Mouse (Mus musculus) spleen, adult 12 weeks (tissue): ENCODE measurements around the gene Mthfr.
A peak's percentile ranks its signal among the peaks of the same experiment; 100 is the strongest.

ENCODE experiments used
- DNase-seq: peaks from one replicate; pipeline ENCODE4 v3.0.0; 2022; ENCODE audit warnings: low spot score

The Mthfr gene

GRCm38 (mm10) chr4:148038600-148039253, at the start of gene Mthfr, which contains the start of gene Clcn6:
Mthfr (plus strand) TSS chr4:148039077.
Clcn6 (minus strand) TSS chr4:148038821.
- DNase-seq, result peak; percentile 98

DNA sequence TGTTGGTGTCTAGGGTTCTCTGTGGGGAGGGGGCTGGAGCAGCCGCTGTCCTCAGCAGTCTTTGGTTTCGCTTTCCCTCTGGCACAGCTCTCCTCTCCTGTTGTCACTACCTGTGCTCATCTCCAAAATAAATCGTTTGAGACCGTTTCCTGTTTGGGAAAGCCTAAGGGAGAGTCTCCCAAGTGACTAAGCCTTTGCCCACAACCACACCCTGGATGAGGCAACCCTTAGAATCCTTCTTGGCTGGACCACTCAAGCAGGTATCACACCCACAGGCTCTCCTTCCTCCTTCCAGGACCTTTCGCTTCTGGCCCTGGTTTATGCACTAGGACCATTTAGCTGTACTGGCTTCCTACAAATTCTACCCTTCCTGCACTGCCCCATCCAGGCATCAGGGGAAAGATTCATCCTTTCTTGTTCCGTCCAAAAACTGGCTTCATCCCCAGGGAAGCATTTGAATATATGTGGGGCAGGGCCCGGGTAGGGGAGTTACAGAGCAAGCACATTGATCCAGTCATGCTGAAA, 45.2 kb upstream of the Mthfr start:
- DNase-seq, result no peak

- DNase-seq, result no peak
These were observed 43.6 kb upstream of the Mthfr start for GRCm38 (mm10) chr4:147995311-147995710.

- DNase-seq, result no peak
These were observed 38.6 kb upstream of the Mthfr start, which contains the start of gene Nppa for GRCm38 (mm10) chr4:148000202-148000772. Nppa (plus strand) TSS chr4:148000722.

DNA sequence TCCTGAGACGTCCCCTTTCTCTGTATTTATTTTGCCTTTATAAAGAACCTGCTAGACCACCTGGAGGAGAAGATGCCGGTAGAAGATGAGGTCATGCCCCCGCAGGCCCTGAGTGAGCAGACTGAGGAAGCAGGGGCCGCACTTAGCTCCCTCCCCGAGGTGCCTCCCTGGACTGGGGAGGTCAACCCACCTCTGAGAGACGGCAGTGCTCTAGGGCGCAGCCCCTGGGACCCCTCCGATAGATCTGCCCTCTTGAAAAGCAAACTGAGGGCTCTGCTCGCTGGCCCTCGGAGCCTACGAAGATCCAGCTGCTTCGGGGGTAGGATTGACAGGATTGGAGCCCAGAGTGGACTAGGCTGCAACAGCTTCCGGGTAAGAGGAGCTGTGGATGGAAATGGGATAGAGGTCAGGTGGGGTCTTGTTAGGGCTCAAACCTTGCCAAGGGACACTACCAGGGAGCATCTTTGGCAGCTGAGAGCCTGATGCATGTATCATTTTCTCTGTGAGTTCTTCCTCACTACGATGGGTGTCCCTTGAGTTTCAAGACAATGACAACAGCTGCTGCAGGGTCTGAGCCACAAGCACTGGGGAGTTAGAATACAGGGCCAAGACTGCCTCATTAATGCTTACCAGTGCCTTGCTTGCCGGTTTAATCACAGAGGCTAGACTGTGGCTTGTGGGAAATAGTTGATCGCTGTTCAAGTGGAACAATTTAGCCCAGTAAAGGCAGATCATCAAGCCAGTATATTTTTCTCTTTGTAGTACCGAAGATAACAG, 37.7 kb upstream of the Mthfr start:
- DNase-seq, result no peak

DNA sequence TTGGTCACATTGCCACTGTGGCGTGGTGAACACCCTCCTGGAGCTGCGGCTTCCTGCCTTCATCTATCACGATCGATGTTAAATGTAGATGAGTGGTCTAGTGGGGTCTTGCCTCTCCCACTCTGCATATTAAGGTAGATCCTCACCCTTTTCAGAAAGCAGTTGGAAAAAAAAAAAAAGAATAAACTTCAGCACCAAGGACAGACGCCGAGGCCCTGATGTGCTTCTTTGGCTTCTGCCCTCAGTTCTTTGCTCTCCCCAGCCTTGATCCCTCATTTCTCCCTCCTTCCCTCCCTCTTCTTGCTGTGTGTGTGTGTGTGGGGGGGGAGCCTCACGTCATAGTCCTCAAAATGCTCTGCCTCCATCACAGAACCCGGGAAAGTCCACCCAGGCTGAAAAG, 37.0 kb upstream of the Mthfr start:
- no peak for DNase-seq

DNA sequence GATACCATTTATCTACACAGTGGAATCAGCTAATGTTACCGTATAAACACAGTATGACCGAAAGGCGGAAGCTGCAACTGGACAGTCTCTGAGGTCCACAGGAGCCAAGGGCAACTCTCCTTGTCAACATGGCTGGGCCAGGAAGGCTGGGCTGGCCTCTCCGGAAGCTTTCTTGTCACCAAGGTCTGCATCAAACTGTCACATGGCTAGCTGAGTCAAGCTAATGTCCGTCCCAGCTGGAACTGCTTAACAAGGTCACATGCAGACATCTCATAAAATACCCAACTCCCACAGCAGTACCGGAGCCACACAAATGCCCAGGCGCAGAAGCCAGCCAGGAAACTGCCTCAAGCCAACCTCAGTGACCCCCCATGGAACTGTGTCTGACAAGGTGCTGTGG, 34.5 kb upstream of the Mthfr start:
- DNase-seq, result no peak

- DNase-seq, result no peak
These were observed 30.5 kb upstream of the Mthfr start for GRCm38 (mm10) chr4:148008412-148008811.

GRCm38 (mm10) chr4:148009641-148010040, 29.2 kb upstream of the Mthfr start:
- no peak for DNase-seq

GRCm38 (mm10) chr4:148011332-148011731, 27.5 kb upstream of the Mthfr start:
- no peak for DNase-seq

GRCm38 (mm10) chr4:148012216-148012615, 26.7 kb upstream of the Mthfr start:
- DNase-seq, result no peak

DNA sequence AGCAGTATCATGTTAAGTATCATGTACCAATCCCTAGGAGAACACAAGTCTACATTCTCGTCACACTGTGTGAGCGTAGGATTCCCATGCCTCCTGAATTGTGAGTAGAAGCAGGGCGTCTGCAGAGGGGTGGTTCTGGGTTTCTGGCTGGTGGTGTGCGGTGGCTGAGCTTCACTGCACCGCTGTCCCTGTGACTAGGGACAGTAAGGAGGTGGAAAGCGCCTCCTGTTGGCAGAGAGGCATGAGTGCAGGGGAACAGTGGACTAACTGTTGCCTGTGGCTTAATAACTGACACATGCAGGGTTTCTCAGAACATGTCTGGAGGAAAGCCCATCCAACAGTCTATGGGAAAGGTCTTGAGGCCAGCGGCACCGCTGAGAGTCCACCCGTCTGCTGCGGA, 23.5 kb upstream of the Mthfr start:
- no peak for DNase-seq

DNA sequence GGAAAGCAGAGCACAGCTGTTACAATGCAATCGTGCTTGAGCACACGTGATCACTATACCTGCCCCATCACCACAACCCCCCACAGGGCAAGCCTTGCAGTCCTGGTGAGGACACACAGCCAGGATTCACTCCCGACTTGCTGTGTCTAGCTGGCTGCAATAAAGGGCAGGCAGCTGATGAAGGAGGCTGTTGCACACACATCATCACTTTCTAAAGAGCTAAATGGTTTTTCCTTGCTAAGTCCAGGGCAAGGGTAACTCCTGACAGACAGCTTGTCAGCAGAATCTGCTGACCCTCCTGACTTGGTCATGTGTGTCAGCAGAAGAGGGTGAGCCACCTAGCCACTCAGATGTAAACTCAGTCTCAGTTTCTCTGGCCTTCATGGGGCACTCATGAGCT, 21.9 kb upstream of the Mthfr start:
- DNase-seq, result no peak

GRCm38 (mm10) chr4:148018410-148018809, 20.5 kb upstream of the Mthfr start:
- DNase-seq, result no peak

GRCm38 (mm10) chr4:148024003-148024402, 14.9 kb upstream of the Mthfr start:
- no peak for DNase-seq

DNA sequence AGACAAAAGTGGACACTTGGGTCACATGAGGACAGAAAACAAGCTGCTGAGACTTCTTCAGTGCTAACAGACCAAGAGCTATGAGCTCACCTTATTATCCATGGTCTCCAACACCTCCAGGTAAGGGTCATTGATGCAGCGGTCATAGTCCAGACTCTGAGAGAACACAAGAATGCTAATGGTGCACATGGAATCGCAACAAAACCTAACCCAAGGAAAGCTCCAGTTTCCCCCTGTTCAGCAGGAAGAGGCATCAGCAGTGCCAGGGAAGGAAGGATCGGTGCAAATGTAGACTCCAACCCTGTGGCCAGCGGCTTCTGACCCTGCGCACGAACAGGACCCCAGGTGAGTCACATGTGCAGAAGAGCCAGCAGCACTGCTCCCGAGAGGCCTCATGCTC, 9.6 kb upstream of the Mthfr start:
- no peak for DNase-seq

GRCm38 (mm10) chr4:148030506-148030905, 8.4 kb upstream of the Mthfr start:
- DNase-seq, result no peak

- DNase-seq, result no peak
These were observed 4.9 kb upstream of the Mthfr start for GRCm38 (mm10) chr4:148033858-148034410.

DNA sequence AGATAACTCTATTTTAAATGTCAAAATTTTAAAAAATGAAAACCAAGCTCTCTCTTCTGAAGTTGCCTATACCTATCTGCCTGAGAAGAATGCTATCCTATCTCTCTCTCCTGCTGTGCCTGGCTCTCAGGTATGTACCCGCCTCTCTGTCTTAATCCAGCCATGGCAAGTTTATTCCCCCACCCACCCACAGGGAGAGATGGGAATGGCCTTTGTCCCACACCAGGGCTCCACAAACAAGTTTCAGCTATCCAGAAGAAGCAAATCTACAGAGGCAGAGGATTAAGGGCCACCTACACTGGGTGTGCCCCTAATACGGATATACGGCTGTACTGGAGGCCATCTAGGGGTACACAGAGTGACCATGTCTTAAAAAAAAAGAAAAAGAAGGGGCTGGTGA, 3.4 kb upstream of the Mthfr start:
- DNase-seq, result no peak

GRCm38 (mm10) chr4:148038079-148038599, 738 bp upstream of the Mthfr start:
- DNase-seq, result no peak

DNA sequence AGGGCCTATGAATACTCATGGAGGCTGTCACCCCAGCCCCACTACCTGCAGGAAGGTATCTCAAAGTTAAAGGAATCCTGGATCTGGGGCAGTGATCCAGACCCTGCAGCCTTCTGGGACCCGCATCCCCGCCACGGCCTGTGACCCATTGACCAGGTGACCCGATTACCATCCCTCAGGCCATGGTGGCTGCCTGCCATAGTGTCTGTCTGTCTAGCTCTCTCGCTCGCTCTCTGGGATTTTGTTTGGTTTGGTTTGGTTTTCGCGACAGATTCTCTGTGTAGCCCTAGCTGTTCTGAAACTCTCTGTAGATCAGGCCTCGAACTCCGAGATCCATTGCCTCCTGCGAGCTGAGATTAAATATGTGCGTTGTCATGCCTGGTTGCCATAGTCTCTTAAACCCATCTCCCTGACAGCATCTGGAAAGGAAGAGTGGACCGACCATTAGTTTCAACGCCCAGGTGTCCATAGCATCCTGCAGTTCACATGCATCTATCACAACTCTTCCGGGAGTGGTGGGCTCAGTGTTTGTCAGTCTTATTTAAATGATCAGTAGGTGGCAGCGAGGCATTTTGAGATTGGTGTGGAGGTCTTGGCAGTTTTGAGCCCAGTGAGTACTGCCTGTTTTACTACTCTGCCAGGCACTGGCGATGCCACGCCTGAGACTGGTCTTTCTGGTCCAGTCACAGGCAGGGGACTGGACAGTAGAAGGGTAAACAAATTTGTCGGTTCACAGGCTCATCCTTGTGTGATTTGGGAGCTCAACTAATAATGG, 564 bp downstream of the Mthfr start:
- DNase-seq, result no peak
